Mouse (Mus musculus): ENCODE measurements at regions not wholly inside any gene's neighbourhood (a gene's known extent, or its start where the extent isn't known, plus 50 kb on each side); places are given as distances from the start of the nearest gene placed in this dataset.

GRCm38 (mm10) chr11:25259691-25260090, 950.9 kb downstream of the 5730522E02Rik start:
- no peak for TF ChIP-seq POLR2A (IDR thresholded peaks at IDR 0.05; ENCODE audit: insufficient read depth, low read depth, low read length)
- no peak for TF ChIP-seq CTCF (IDR thresholded peaks at IDR 0.05)
- no peak for TF ChIP-seq EP300 (IDR thresholded peaks at IDR 0.05; ENCODE audit: insufficient read depth, low read depth, low read length)
